Mouse (Mus musculus): ENCODE results near the gene Tlr9.
A peak's percentile ranks its signal among the peaks of the same experiment; 100 is the strongest.

The Tlr9 gene

DNA sequence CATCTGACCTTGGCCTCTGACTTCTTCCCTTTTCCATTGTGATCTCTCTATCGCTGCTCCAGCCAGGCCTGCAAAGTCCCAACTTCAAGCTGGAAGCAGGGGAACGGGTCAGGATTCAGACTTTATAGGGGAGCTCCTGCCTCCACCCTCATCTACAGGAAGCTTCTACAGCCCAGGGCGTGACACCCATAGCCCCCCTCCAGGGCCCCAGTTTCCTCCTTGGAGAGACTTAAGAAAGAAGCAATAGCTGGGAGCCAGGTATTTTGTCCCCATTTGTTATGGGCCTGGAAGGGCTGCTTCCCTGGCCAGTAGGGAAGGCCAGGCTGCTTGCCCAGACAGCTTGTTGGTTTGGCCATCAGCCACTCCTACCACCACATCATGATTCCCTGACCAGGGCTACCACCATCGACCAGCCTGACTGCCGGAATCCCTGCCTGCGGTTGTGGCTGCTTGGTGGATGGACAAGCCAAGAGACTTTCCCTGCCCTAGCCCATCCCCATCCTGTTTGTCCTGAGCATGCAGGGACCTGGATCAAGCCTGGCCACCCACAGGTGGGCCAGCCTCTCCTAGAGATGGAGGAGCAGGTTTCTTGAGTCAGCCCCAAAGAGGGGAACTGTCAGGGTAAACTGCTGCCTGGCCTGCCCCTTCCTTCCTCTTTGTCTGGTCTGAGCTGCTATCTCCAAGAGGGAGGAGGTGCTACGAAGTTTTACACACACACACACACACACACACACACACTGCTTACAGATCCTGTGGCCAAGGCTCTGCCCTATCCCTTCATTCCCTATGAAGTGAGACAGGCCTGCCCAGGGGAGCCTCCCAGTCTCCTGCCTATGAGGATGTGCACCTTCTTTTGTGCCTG, 18.2 kb upstream of the Tlr9 start:
- DNase-seq (ENCODE audit: low spot score in 2 of 2) = no peak

DNA sequence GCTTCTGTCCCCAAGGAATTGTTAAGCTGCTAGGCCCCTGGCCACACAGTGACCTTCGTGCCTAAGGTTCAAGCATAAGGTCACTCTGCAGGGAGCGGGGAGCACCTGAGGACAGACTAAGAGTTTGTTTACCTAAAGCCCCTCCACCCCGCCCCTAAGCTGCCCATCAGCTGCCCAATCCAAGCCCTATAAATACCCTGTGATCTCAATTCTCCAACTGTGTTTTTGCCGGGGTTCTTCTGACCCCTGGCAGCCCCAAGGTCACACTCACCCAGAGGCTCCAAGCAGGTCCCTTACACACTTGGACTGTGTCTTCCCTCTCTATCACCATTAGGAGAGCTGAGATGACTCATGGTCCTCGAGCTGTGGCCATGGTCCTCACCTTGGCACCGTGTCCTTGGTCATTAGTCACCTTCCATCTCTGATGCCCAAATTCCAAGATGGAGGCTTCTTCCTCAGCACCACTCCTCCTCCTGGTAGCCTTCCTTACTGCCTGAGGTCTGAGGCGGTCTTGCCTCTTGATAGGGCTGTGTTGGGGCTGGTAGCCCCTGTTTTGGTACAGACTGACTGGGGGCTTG, 16.6 kb upstream of the Tlr9 start:
- no peak for DNase-seq (ENCODE audit: low spot score in 2 of 2)

DNA sequence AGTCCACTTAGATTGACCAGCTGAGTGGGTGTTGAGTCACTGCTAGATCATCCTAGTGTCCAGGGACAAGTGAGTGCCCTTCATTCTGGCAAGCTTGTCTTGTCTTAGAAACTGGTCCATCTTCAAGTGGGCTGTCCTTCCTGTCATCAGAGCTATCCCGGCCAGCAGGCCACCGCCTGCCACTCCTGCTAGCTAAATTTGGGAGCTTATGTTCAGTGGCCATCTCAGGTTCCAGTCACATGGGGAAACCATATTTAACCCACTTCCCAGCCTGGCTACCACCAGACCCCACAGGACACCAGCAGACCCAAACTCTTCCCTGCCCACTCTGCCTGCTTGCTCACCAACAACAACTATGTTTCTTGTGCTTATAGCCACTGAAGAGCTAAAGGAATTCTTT, 15.9 kb upstream of the Tlr9 start:
- no peak for DNase-seq (ENCODE audit: low spot score in 2 of 2)

DNA sequence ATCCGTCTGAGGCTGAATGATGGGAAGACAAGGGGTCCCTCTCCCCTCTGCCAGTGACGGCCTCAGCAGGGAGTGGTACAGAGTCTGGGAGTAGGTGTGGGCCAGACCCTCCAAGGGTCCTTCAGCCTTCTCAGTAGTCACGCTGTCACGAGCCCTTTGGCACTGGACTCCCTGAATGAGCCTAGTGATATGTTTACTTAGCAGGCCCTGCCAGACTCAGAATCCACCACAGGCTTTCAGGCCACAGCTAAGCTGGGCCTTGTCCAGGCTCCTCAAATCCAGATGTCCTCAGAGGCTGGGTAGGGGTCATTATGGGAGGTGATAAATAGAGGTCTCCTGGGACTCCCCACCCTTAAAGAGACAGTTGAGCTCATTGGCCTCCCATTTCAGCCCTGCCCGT, 14.2 kb upstream of the Tlr9 start:
- no peak for DNase-seq (ENCODE audit: low spot score in 2 of 2)

DNA sequence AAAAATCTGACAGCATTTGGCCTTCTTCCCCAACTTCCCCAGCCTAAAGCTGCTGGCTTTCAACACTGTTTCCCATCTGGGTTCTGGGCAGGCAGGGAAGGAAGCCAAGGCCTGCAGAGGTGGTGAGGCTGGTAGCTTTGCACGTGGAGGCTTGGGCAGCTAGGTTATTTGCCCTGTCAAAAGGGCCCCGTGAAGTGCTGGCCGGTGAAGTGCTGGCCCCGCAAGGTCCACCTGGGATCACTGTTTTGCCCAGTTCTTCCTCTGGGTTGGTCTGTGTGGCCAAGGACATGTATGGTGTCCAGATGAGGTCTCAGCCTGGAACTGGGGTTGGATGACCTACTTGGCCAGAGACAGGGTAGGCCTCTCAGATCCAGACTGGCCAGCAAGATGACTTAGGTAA, 12.4 kb upstream of the Tlr9 start:
- DNase-seq (ENCODE audit: low spot score in 2 of 2) = no peak

DNA sequence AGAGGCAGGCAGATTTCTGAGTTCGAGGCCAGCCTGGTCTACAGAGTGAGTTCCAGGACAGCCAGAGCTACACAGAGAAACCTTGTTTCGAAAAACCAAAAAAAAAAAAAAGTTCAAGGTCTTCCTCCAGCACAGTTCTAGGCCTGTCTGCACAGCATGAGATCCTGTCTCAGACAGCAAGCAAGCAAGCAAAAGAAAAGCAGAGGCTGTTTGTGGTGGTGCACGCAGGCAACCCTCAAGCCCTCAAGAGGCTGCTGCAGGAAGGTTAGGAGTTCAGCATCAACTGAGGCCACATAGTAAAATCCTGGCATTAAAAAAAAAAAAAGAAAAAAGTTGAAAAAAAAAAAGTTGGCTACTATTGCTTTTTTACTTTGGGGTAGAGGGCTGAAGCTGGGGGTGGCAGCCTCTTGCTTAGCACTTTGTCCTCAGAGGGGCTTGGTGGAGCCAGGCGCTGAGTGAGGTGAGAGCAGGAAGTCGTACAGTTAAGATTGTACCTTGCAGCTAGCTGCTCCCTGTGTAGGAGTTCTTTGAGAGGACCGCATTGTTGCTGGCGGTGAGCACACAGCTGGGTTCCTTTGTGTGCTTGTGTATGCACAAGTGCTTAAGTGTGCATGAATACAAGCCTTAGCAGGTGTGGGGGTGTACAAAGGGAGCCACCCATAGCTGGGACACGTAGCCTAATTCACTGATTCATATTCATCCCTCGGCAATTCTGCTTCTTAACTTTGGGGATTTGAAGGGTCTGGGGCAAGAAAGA, 11.4 kb upstream of the Tlr9 start:
- DNase-seq (ENCODE audit: low spot score in 2 of 2) = no peak

DNA sequence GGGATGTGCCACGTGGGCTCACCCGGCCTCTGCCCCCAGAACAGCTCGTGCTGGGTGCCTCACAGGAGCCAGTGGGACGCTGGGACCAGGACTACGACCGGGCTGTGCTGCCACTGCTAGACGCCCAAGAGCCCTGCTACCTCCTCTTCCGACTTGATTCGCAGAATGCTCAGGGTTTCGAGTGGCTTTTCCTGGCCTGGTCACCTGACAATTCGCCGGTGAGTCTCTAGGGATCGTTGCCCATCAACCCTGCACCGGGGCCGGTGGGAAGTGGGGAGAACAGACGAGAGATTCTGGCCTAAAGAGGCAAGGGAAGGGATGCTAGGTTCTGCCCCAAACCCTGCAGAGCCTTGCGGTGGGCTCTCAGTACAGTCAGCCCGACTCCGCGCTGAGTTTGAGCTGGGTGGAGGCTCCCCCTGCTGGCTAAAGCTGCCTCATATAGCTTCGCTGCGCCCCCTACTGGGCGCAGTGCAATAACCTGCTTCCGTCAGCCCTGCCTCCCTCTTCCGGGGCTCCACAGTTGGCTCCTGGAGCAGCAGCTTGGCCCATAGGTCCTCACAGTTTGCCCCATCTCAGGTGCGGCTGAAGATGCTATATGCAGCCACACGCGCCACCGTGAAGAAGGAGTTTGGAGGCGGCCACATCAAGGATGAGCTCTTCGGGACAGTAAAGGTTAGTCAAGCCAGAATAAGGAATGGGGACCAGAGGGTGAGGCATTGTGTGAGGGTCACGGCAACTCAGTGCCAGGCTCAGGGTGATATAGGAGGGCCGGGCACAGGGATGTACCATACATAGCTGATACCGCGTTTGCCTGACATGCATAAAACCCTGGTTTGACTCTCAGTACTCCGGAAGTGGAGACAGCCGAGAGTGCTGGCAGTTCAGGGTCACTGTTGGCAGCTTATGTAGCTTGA, 10.5 kb upstream of the Tlr9 start:
- DNase-seq (ENCODE audit: low spot score in 2 of 2) = peak; percentile 78 to 86

DNA sequence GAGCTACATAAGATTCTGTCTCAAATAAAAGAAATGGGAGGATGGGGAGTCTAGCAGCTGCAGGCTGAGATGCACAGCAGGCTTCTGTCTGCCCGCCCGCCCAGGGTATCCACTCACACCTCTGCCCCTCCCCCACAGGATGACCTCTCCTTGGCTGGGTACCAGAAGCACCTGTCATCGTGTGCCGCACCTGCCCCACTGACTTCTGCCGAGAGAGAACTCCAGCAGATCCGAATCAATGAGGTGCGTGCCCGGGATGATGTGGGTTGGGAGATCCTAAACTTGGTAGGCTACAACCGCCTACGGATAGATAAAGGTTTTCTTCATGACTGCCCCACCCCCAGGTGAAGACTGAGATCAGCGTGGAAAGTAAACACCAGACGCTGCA, 9.8 kb upstream of the Tlr9 start:
- DNase-seq (ENCODE audit: low spot score in 2 of 2) = no peak

DNA sequence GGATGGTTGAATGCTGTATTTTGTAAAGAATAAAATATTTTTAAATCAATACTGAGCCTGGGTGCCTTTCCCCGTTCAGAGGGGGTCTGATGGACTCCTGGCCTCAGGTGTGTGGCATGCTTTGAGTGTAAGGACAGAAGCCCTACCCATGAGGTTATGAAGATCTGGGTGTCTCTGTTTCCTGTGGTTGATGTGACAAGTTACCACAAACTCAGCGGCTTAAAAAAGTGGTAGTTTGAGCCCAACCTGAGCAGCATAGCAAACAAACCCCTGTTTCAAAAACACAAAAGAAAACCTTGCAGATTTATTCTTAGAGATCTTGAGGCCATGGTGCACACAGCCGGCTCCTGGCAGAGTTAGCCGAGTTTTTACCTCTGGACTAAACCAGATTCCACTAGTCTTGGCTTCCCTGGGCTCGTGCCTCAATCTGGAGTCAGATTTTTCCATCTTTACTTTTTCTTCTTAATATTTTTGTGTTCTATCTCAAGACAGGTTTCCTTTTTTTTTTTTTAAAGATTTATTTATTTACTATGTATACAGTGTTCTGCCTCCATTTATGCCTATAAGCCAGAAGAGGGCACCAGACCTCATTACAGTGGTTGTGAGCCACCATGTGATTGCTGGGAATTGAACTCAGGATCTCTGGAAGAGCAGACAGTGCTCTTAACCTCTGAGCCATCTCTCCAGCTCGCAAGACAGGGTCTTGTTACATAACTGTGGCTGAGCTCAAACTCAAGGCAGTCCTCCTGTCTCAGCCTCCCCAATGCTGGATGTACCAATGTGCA, 6.9 kb upstream of the Tlr9 start:
- no peak for DNase-seq (ENCODE audit: low spot score in 2 of 2)

DNA sequence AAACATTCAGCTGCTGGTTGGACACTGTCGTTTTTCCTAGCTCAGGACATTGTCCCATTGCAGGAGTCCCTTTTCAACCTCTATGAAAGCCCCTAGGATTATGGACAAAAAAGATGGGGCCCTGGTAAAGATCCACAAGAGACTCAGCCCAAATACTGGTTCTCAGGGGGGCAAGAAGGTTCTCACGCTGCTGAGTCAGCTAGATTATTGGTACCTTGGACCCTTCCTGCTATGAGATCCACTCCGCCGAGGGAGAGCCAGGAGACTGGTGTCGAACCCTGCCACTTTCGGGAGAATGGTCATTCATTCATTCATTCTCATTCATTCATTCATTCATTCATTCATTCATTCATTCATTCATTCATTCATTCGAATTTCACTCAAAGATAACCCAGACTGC, 5.4 kb upstream of the Tlr9 start:
- no peak for DNase-seq (ENCODE audit: low spot score in 2 of 2)

DNA sequence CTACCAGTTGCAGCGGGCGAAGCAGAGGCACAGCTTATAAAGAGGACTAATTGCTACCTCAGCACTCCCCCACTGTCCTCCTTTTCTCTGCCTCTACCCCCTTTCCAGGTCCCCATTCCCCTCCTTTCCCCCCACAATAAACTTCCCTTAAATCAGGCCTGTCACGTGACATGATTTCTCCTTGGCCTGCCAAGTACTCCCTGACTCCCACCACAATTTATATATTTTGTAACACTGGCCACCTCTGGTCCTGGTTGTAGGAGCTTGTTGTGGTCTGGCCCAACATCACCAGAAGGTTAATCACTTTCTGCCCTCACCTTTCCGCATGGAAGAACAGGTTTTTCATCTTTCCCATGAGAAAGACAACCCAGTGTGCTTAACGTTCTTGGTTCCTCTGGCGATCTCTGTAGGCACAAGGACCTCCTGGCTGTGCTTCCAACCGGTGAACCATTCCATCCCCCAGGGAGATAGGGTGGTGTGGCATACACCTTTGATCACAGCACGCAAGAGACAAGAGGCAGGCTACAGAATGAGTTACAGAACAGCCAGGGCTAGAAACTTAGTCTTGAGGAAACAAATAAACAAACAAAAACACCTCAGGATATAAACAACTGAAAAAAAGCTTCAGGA, 1.4 kb upstream of the Tlr9 start:
- DNase-seq (ENCODE audit: low spot score in 2 of 2) = no peak

DNA sequence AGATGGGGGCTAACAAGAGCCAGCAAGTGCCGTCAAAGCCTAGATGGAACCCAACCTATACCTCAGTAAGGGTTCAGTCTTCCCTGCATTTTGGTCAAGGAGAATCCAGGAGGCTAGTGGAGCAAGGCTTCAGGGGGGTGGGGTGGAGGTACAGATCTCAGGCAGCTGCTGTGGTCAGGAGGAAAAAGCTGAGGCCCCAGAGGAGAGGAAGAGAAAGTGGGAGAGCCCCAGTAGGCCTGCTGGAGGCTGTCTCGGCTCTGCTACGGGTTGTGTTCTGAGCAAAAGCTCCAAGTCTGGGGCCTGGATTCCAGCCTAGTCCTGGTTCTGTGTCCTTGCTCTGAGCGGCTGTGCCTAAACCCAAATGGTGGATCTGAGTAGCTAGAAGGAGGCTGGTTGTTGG, 596 bp downstream of the Tlr9 start:
- DNase-seq (ENCODE audit: low spot score in 2 of 2) = no peak

DNA sequence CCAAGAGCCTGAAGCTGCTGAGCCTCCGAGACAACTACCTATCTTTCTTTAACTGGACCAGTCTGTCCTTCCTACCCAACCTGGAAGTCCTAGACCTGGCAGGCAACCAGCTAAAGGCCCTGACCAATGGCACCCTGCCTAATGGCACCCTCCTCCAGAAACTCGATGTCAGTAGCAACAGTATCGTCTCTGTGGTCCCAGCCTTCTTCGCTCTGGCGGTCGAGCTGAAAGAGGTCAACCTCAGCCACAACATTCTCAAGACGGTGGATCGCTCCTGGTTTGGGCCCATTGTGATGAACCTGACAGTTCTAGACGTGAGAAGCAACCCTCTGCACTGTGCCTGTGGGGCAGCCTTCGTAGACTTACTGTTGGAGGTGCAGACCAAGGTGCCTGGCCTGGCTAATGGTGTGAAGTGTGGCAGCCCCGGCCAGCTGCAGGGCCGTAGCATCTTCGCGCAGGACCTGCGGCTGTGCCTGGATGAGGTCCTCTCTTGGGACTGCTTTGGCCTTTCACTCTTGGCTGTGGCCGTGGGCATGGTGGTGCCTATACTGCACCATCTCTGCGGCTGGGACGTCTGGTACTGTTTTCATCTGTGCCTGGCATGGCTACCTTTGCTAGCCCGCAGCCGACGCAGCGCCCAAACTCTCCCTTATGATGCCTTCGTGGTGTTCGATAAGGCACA, 3.2 kb downstream of the Tlr9 start:
- DNase-seq (ENCODE audit: low spot score in 2 of 2) = no peak

DNA sequence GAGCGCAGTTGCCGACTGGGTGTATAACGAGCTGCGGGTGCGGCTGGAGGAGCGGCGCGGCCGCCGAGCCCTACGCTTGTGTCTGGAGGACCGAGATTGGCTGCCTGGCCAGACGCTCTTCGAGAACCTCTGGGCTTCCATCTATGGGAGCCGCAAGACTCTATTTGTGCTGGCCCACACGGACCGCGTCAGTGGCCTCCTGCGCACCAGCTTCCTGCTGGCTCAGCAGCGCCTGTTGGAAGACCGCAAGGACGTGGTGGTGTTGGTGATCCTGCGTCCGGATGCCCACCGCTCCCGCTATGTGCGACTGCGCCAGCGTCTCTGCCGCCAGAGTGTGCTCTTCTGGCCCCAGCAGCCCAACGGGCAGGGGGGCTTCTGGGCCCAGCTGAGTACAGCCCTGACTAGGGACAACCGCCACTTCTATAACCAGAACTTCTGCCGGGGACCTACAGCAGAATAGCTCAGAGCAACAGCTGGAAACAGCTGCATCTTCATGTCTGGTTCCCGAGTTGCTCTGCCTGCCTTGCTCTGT, 3.8 kb downstream of the Tlr9 start:
- peak in 1 of 2 experiments; percentile 41 for DNase-seq (ENCODE audit: low spot score in 2 of 2)

DNA sequence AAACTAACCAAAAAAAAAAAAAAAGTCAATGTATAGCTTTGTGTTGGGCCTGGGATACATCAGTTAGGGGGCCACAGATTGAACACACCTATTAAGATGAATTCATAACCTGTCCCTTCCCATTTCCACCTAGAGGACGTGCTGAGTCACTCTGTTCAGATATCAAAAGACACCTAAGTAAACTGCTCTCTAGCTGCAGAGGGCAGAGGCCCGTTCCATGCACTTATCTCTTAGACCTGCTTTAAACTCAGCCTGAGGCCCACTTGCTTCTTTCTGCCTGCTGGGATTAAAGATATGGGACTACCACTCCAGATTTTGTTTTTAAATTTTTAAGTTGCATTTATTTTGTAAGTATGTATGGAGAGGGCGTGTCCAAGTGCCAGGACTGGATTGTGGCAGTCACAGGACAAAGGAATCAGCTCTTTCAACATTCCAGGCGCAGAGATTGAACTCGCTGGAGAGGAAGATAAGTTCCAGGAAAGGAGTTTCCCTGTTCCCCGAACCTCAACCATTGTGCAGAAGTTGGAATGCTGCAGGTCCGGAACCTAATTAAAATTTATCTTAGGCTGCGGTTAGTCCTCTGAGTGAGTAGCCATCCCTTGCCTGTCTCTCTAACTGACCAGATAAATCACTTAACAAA, 5.5 kb downstream of the Tlr9 start:
- DNase-seq (ENCODE audit: low spot score in 2 of 2) = no peak

DNA sequence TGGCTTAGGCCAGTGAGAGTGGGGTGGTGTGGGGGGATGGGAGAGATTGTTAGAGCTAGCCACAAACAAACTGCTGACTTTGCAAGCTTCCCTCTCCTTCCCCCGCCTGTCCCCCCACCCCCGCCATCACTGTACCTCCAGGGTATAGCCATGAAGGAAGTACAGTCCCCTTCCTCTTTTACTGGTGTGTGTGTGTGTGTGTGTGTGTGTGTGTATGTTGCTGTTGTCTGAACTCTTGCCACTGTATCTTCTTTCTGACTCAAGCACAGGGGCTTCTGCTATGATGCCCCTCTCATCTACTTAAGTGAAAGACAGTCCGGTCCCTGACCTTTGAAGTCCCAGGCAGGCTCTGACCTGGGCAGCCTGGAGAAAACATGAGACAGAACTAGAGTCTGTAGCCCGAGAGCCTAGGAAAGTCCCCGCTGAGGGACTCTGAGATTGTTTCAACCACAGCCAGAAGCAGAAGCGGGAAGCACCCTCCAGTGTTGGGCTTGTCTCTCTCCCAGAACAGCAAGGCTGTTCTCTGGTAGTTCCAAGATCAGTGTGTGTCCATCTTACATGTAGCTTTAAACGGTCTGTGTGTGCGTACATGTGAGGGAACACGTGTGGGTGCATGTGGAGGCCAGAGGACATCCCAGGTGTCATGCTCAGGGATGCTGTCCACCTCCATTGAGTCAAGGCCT, 7.8 kb downstream of the Tlr9 start:
- DNase-seq (ENCODE audit: low spot score in 2 of 2) = no peak

DNA sequence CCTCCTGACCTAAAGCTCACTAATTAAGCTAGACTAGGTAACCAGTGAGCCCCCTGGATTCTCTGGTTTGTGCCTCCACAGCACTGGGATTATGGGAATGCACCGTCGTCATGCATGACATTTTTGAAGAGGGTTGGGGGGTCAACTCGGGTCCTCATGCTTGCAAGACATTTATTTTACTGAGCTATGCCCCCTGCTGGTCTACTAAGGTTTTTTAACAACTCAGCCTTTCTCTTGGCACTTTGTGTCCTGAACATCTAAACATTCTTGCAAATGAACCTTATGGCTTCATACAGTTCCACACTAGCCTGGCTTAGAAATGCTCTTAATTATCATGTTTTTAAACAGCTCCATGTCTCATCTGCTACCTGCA, 8.3 kb downstream of the Tlr9 start:
- no peak for DNase-seq (ENCODE audit: low spot score in 2 of 2)

DNA sequence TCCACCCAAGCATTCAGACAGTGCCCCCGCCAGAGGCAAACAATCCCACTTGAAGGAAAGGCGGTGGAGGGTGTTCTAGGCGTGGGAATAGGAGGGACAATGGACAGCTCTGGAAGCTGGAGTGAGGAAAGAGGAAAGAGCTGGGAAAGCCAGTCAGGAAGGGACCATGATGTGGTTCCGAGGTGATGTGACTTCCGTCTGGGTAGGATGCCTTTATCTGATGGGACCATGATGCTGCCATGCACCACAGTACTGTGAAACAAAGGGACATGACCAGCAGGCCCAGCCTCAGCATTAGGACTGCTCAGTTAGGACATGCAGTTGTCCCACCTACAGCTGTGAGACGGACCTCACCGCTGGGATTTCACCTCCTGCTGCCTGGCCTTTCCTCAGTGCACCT, 8.8 kb downstream of the Tlr9 start:
- no peak for DNase-seq (ENCODE audit: low spot score in 2 of 2)

DNA sequence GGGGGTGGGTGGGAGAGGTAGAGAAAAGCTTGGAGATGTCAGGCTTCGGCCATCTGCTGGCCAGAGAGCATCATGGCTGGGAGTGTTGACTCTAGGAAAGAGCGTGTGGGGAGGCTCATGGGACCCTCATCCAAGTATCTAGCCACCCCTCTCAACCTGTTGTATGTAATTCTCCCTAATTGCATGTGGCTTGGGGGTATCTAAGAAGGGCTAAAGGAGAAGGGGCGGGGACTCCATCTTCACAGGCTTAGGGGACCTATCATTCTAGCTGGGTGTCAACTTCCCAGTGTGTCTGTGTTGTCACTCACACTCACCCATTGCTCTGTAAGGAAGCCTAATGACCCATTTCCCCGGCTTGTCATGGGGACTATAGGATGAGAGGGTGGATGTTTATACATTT, 9.4 kb downstream of the Tlr9 start:
- DNase-seq (ENCODE audit: low spot score in 2 of 2) = no peak

Measured in urinary bladder, postnatal 4 days (tissue).